Mouse (Mus musculus) cerebellum, postnatal 25 days (tissue): ENCODE results near the gene Ptgds.

Experiments
- DNase-seq, 2 experiments: peaks; one replicate each; pipeline ENCODE4 v3.0.0; 2021; ENCODE audit warnings: mixed read lengths in 2 of 2

Ptgds gene

GRCm38 (mm10) chr2:25441067-25441466, 28.8 kb downstream of the Ptgds start:
- peak in 1 of 2 experiments; percentile 55 for DNase-seq

GRCm38 (mm10) chr2:25436286-25436820, 33.5 kb downstream of the Ptgds start:
- peak in 1 of 2 experiments; percentile 51 for DNase-seq

- DNase-seq = peak; percentile 96 to 98
Observed at GRCm38 (mm10) chr2:25434292-25434691, 35.6 kb downstream of the Ptgds start.

- DNase-seq = peak; percentile 40 to 47
Observed at GRCm38 (mm10) chr2:25433101-25433500, 36.7 kb downstream of the Ptgds start.

GRCm38 (mm10) chr2:25432326-25433098, 37.3 kb downstream of the Ptgds start:
- peak in 1 of 2 experiments; percentile 46 for DNase-seq

GRCm38 (mm10) chr2:25431308-25431855, 38.5 kb downstream of the Ptgds start:
- DNase-seq = peak; percentile 45 to 56

- peak; percentile 52 to 53 for DNase-seq
Observed at GRCm38 (mm10) chr2:25430395-25431233, 39.2 kb downstream of the Ptgds start.

- DNase-seq = peak; percentile 82 to 84
Observed at GRCm38 (mm10) chr2:25429435-25430180, 40.2 kb downstream of the Ptgds start.

GRCm38 (mm10) chr2:25428442-25429236, 41.2 kb downstream of the Ptgds start, which contains the start of gene Abca2:
Gene Abca2, plus strand, starts transcription at chr2:25428703.
- DNase-seq = peak; percentile 98 to 99

GRCm38 (mm10) chr2:25427256-25427655, 42.6 kb downstream of the Ptgds start:
- DNase-seq = peak in 1 of 2 experiments; percentile 31

GRCm38 (mm10) chr2:25426721-25427191, 43.1 kb downstream of the Ptgds start:
- peak; percentile 86 to 90 for DNase-seq

GRCm38 (mm10) chr2:25425481-25425880, 44.4 kb downstream of the Ptgds start:
- peak; percentile 67 to 72 for DNase-seq

- DNase-seq = peak; percentile 22 to 27
Observed at GRCm38 (mm10) chr2:25423626-25424025, 46.2 kb downstream of the Ptgds start.

- peak; percentile 33 to 37 for DNase-seq
Observed at GRCm38 (mm10) chr2:25422587-25423410, 47.0 kb downstream of the Ptgds start, which contains the start of gene Fut7. Gene Fut7, plus strand, starts transcription at chr2:25423267.

- DNase-seq = peak; percentile 63 to 77
Observed at GRCm38 (mm10) chr2:25421896-25422295, 48.0 kb downstream of the Ptgds start.

- peak; percentile 40 to 50 for DNase-seq
Observed at GRCm38 (mm10) chr2:25417426-25417825, 52.4 kb downstream of the Ptgds start.
